Mouse (Mus musculus) kidney, embryonic 16.5 days (tissue): ENCODE data around the gene Scrn1. TPM values are rescaled to one million over a fixed set of nuclear protein-coding genes. Genes with fewer than 3 reads are reported as not detected.

Experiments
- ATAC-seq: fragments of 200-750 bp; cut with Nextera tagmentation; 2 replicates; pipeline ENCODE4 v1.8.0; 2017; ENCODE audit warnings: moderate TSS enrichment; ENCODE audit not compliant: low FRiP score, low TSS enrichment
- H3K27ac ChIP-seq: fragments of 300-500 bp; sonication (generic); 2 replicates; pipeline ENCODE4 v1.5.1; 2014; ENCODE audit warnings: low read length
- H3K27me3 ChIP-seq: fragments of 300-500 bp; sonication (generic); 2 replicates; pipeline ENCODE4 v1.6.1; 2014; ENCODE audit warnings: low read length, control low read depth, mixed read lengths; ENCODE audit not compliant: insufficient read depth
- H3K36me3 ChIP-seq: fragments of 300-500 bp; sonication (generic); 2 replicates; pipeline ENCODE4 v1.6.1; 2014; ENCODE audit warnings: low read length, control low read depth, mixed read lengths; ENCODE audit not compliant: insufficient read depth
- H3K4me1 ChIP-seq: fragments of 300-500 bp; sonication (generic); 2 replicates; pipeline ENCODE4 v1.6.1; 2014; ENCODE audit warnings: low read length, control low read depth, mixed read lengths; ENCODE audit not compliant: insufficient read depth
- H3K4me2 ChIP-seq: fragments of 300-500 bp; sonication (generic); replicated peaks from 2 replicates; pipeline ENCODE4 v1.6.1; 2014; ENCODE audit warnings: low read depth, low read length
- H3K4me3 ChIP-seq: fragments of 300-500 bp; sonication (generic); 2 replicates; pipeline ENCODE4 v1.5.1; 2014; ENCODE audit warnings: mild to moderate bottlenecking, low read length
- H3K9ac ChIP-seq: fragments of 300-500 bp; sonication (generic); replicated peaks from 2 replicates; pipeline ENCODE4 v1.6.1; 2014; ENCODE audit warnings: low read length
- H3K9me3 ChIP-seq: fragments of 300-500 bp; sonication (generic); 2 replicates; pipeline ENCODE4 v1.6.1; 2016; ENCODE audit warnings: low read length, control low read depth
- WGBS: fragments of 180-500 bp; shearing (Covaris S2); extraction: QIAGEN DNeasy Blood & Tissue Kit; methylation state at CpG from one replicate; pipeline ENCODE4 v1.1.7; 2014; 5-methylcytosine and 5-hydroxymethylcytosine counted together
- polyA plus RNA-seq: library from polyadenylated mRNA; unstranded; fragments of >200 nt; fragmentation: Nextera tagmentation; extraction: Ambion mirVana; gene quantifications from 2 replicates; pipeline ENCODE4 v1.2.1, GENCODE M21; 2015

The Scrn1 gene
- polyA plus RNA-seq, 1 experiment from 2014 or later = 8.8 TPM

- H3K4me2 ChIP-seq = no peak overlapping the region
- H3K9me3 ChIP-seq = no peaks in the 10 kb centered on the region
- H3K9ac ChIP-seq = no peak overlapping the region
- H3K36me3 ChIP-seq = no peaks in the 10 kb centered on the region
- no peak overlapping the region for H3K4me3 ChIP-seq
- H3K27me3 ChIP-seq = no peaks in the 10 kb centered on the region
- H3K4me1 ChIP-seq = peaks cover 14% of the 10 kb centered on the region
- no peak overlapping the region for H3K27ac ChIP-seq
- WGBS = 40% methylated on average over 1 of the region's 1 CpGs
- ATAC-seq = no peak
Measured at GRCm38 (mm10) chr6:54555816-54556215, 10.5 kb downstream of the Scrn1 start.

GRCm38 (mm10) chr6:54554341-54555110 is 11.8 kb downstream of the Scrn1 start:
- Histone ChIP-seq H3K4me1 (peaks cover 17% of the 10 kb centered on the region), H3K27ac (no peak overlapping the region), H3K9me3 (no peaks in the 10 kb centered on the region), H3K36me3 (no peaks in the 10 kb centered on the region), H3K4me2 (no peak overlapping the region), H3K4me3 (no peak overlapping the region), H3K9ac (no peak overlapping the region), H3K27me3 (no peaks in the 10 kb centered on the region)
- ATAC-seq = no peak
- WGBS = 55% methylated on average over 8 of the region's 8 CpGs

GRCm38 (mm10) chr6:54553632-54554031 is 12.7 kb downstream of the Scrn1 start:
- Histone ChIP-seq H3K9me3 (no peaks in the 10 kb centered on the region), H3K4me2 (no peak overlapping the region), H3K9ac (no peak overlapping the region), H3K4me1 (peaks cover 23% of the 10 kb centered on the region), H3K4me3 (no peak overlapping the region), H3K36me3 (no peaks in the 10 kb centered on the region), H3K27ac (no peak overlapping the region), H3K27me3 (no peaks in the 10 kb centered on the region)
- 83% methylated on average over 2 of the region's 2 CpGs for WGBS
- ATAC-seq = no peak

- Histone ChIP-seq H3K9me3 (no peaks in the 10 kb centered on the region), H3K4me1 (peaks cover 23% of the 10 kb centered on the region), H3K4me3 (no peak overlapping the region), H3K27ac (no peak overlapping the region), H3K4me2 (no peak overlapping the region), H3K36me3 (no peaks in the 10 kb centered on the region), H3K27me3 (no peaks in the 10 kb centered on the region), H3K9ac (no peak overlapping the region)
- 76% methylated on average over 9 of the region's 9 CpGs for WGBS
- ATAC-seq = no peak
Measured at GRCm38 (mm10) chr6:54552721-54553413, 13.4 kb downstream of the Scrn1 start.

- 44% methylated on average over 6 of the region's 7 CpGs for WGBS
Measured at GRCm38 (mm10) chr6:54550801-54551323, 15.4 kb downstream of the Scrn1 start.

GRCm38 (mm10) chr6:54549311-54549710 is 17.0 kb downstream of the Scrn1 start:
- 66% methylated on average over 4 of the region's 4 CpGs for WGBS
- Histone ChIP-seq H3K4me2 (no peak overlapping the region), H3K27me3 (no peaks in the 10 kb centered on the region), H3K4me1 (peaks cover 20% of the 10 kb centered on the region), H3K4me3 (no peak overlapping the region), H3K36me3 (no peaks in the 10 kb centered on the region), H3K9me3 (no peaks in the 10 kb centered on the region), H3K9ac (no peak overlapping the region), H3K27ac (no peak overlapping the region)
- ATAC-seq = no peak

More at GRCm38 (mm10) chr6:54550801-54551323, 15.4 kb downstream of the Scrn1 start:
- Histone ChIP-seq H3K9me3 (no peaks in the 10 kb centered on the region), H3K27me3 (no peaks in the 10 kb centered on the region), H3K36me3 (no peaks in the 10 kb centered on the region), H3K9ac (no peak overlapping the region), H3K4me2 (no peak overlapping the region), H3K4me1 (peaks cover 23% of the 10 kb centered on the region), H3K27ac (no peak overlapping the region), H3K4me3 (no peak overlapping the region)
- no peak for ATAC-seq

GRCm38 (mm10) chr6:54548314-54549019 is 17.8 kb downstream of the Scrn1 start:
- Histone ChIP-seq H3K4me1 (peaks cover 15% of the 10 kb centered on the region), H3K27ac (no peak overlapping the region), H3K4me2 (no peak overlapping the region), H3K36me3 (no peaks in the 10 kb centered on the region), H3K9me3 (no peaks in the 10 kb centered on the region), H3K4me3 (no peak overlapping the region), H3K27me3 (no peaks in the 10 kb centered on the region), H3K9ac (no peak overlapping the region)
- peak; percentile 68 for ATAC-seq
- WGBS = 57% methylated on average over 13 of the region's 13 CpGs

- 85% methylated on average over 2 of the region's 2 CpGs for WGBS
- Histone ChIP-seq H3K4me1 (0 out of 2 replicates have a peak, but pooled peaks cover 8% of the 10 kb centered on the region), H3K36me3 (no peaks in the 10 kb centered on the region), H3K27ac (no peak overlapping the region), H3K9ac (no peak overlapping the region), H3K4me3 (no peak overlapping the region), H3K9me3 (no peaks in the 10 kb centered on the region), H3K4me2 (no peak overlapping the region), H3K27me3 (no peaks in the 10 kb centered on the region)
- ATAC-seq = no peak
Measured at GRCm38 (mm10) chr6:54543646-54544045, 22.6 kb downstream of the Scrn1 start.

GRCm38 (mm10) chr6:54542836-54543235 is 23.5 kb downstream of the Scrn1 start:
- Histone ChIP-seq H3K9me3 (no peaks in the 10 kb centered on the region), H3K27me3 (no peaks in the 10 kb centered on the region), H3K27ac (no peak overlapping the region), H3K36me3 (no peaks in the 10 kb centered on the region), H3K4me2 (no peak overlapping the region), H3K4me3 (no peak overlapping the region), H3K4me1 (0 out of 2 replicates have a peak, but pooled peaks cover 8% of the 10 kb centered on the region), H3K9ac (no peak overlapping the region)
- ATAC-seq = no peak
- 88% methylated on average over 7 of the region's 7 CpGs for WGBS
